Mouse (Mus musculus): ENCODE results near the gene Dpyd. TPM values are rescaled to one million over a fixed set of nuclear protein-coding genes. Genes with fewer than 3 reads are reported as not detected.
A peak's percentile ranks its signal among the peaks of the same experiment; 100 is the strongest.

Dpyd gene
- polyA plus RNA-seq, 1 experiment from 2014 or later = 3.0 TPM

DNA sequence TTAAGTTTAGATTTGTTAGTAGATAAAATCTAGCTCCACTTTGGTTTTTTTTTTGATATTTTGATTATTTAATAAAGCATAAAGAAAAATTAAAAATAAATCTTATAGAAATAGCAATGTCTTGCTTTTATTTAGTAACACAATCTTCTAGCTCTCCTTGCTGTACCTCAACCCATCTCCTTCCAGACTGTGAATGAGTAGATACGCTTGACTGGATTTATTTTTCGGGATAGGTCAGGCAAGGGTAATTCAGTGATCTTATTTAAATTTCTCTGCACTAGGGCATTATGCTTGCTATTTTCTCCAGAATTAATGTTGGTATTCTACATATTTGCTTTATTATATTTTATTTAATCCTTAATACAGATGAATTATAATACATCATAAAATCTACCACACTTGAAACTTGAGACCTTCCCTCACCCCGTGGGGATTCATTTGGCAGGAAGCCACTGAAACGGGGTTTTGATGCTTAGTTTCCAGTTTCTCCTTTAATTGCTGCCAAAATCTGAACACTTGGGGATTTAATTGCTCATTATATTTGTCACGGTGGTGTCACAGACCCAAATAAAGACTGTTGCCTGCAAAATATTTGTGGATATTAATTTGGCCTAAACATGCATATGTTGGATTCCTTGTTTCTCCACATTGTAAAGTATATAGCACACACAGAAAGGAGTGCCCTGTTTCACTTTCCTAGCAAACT lies 102.2 kb downstream of the Dpyd start:
- Histone ChIP-seq H3K27me3 (replicated peaks; ENCODE audit: control insufficient read depth, insufficient read depth, low read length) (no peaks in the 10 kb centered on the region), H3K27ac (ENCODE audit: low read depth, low read length) (no peak overlapping the region), H3K9me3 (replicated peaks; ENCODE audit: control insufficient read depth, low read length) (no peaks in the 10 kb centered on the region), H3K4me1 (ENCODE audit: control insufficient read depth, insufficient read depth, low read length) (0 out of 2 replicates have a peak, but pooled peaks cover 2% of the 10 kb centered on the region), H3K4me2 (ENCODE audit: low read length) (no peak overlapping the region), H3K9ac (ENCODE audit: low read length) (no peak overlapping the region), H3K4me3 (ENCODE audit: low read depth, low read length) (no peak overlapping the region), H3K36me3 (ENCODE audit: control insufficient read depth, insufficient read depth, low read length) (no peaks in the 10 kb centered on the region)
- DNase-seq (ENCODE audit: low spot score) = peak; percentile 86
- ATAC-seq = peak; percentile 81
- WGBS = 14% methylated on average over 5 of the region's 5 CpGs

GRCm38 (mm10) chr3:118674121-118674745 lies 112.3 kb downstream of the Dpyd start:
- no peak overlapping the region for H3K9ac ChIP-seq (ENCODE audit: low read length)
- WGBS = 5% methylated on average over 10 of the region's 10 CpGs
- peaks cover 8% of the 10 kb centered on the region; the same call in 1 of the 2 replicates for H3K4me1 ChIP-seq (ENCODE audit: control insufficient read depth, insufficient read depth, low read length)

GRCm38 (mm10) chr3:118675441-118675840 lies 113.5 kb downstream of the Dpyd start:
- no peak overlapping the region for H3K4me3 ChIP-seq (ENCODE audit: low read depth, low read length)
- no peak overlapping the region for H3K4me2 ChIP-seq (ENCODE audit: low read length)
- 2% methylated on average over 1 of the region's 1 CpGs for WGBS
- DNase-seq (ENCODE audit: low spot score) (peak; percentile 72), ATAC-seq (peak; percentile 59)
- H3K27me3 ChIP-seq (replicated peaks; ENCODE audit: control insufficient read depth, insufficient read depth, low read length) = no peaks in the 10 kb centered on the region
- no peak overlapping the region for H3K9ac ChIP-seq (ENCODE audit: low read length)
- no peaks in the 10 kb centered on the region for H3K36me3 ChIP-seq (ENCODE audit: control insufficient read depth, insufficient read depth, low read length)
- H3K4me1 ChIP-seq (ENCODE audit: control insufficient read depth, insufficient read depth, low read length) = peaks cover 8% of the 10 kb centered on the region; the same call in 1 of the 2 replicates
- H3K27ac ChIP-seq (ENCODE audit: low read depth, low read length) = no peak overlapping the region
- H3K9me3 ChIP-seq (replicated peaks; ENCODE audit: control insufficient read depth, low read length) = no peaks in the 10 kb centered on the region

More at GRCm38 (mm10) chr3:118674121-118674745, 112.3 kb downstream of the Dpyd start:
- Histone ChIP-seq H3K4me3 (ENCODE audit: low read depth, low read length) (0 out of 2 replicates have a peak overlapping the region, but pooled peaks have one; percentile 8), H3K27me3 (replicated peaks; ENCODE audit: control insufficient read depth, insufficient read depth, low read length) (no peaks in the 10 kb centered on the region), H3K27ac (ENCODE audit: low read depth, low read length) (no peak overlapping the region; the same call in 1 of the 2 replicates), H3K9me3 (replicated peaks; ENCODE audit: control insufficient read depth, low read length) (no peaks in the 10 kb centered on the region), H3K36me3 (ENCODE audit: control insufficient read depth, insufficient read depth, low read length) (no peaks in the 10 kb centered on the region), H3K4me2 (ENCODE audit: low read length) (peak overlapping the region; percentile 42)
- ATAC-seq = peak; percentile 72
- DNase-seq (ENCODE audit: low spot score) = peak; percentile 75

DNA sequence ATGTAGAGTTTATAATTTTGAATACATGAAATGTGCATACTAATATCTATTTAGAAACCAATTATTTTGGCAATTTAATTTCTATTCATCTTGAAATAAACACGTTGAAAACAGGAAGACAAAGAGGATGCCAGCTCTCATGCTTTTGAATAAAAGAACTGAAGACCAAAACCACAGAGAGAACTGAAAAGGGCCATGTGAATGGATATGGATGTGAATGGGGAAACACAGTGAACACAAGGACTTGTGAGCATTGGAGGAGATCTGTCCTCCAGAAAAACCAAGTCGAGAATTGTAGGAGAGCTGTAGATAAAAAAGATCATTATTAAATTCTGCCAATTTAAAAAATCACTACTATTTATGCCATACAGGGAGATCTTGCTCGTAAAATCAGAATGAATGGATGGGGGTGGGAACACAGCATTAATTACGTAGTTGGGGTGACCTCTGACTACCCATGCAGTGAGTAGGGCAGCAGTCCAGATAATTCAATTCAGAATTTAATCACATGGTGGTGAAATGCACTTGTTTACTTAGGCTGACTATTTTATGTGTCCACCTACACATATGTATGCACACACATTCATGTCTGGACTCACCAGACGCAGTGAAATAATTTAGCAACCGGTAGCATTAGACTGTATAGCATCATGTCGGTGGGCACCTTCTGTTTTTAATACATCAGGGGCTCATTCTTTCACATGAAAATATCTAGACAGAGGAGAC lies 114.3 kb downstream of the Dpyd start:
- no peak overlapping the region for H3K4me3 ChIP-seq (ENCODE audit: low read depth, low read length)
- ATAC-seq (peak; percentile 53; the same call in 1 of the 2 replicates), DNase-seq (ENCODE audit: low spot score) (peak; percentile 37)
- no peaks in the 10 kb centered on the region for H3K36me3 ChIP-seq (ENCODE audit: control insufficient read depth, insufficient read depth, low read length)
- peaks cover 8% of the 10 kb centered on the region; the same call in 1 of the 2 replicates for H3K4me1 ChIP-seq (ENCODE audit: control insufficient read depth, insufficient read depth, low read length)
- H3K9ac ChIP-seq (ENCODE audit: low read length) = no peak overlapping the region
- no peak overlapping the region for H3K27ac ChIP-seq (ENCODE audit: low read depth, low read length)
- H3K27me3 ChIP-seq (replicated peaks; ENCODE audit: control insufficient read depth, insufficient read depth, low read length) = no peaks in the 10 kb centered on the region
- WGBS = 36% methylated on average over 7 of the region's 7 CpGs
- no peak overlapping the region for H3K4me2 ChIP-seq (ENCODE audit: low read length)
- H3K9me3 ChIP-seq (replicated peaks; ENCODE audit: control insufficient read depth, low read length) = no peaks in the 10 kb centered on the region

DNA sequence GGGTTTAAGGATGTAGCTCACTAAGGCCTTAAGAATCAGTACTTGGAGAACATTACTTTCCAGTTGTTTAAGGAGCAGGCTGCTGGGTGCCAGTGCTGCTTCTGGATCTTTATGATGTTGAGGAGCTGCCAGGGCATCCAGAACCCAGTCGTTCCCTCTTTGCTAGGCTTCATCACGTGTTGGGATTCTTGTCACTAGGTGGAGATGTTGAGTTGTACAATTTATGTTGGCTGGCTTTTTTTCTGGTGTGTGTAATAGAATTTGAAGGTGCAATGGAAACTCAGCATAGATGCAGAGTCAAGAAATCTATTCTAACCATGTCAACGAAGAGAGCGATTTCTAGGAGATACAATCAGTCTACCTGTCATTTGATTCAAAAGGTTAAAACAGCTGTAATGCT lies 118.9 kb downstream of the Dpyd start:
- Histone ChIP-seq H3K36me3 (ENCODE audit: control insufficient read depth, insufficient read depth, low read length) (no peaks in the 10 kb centered on the region), H3K4me2 (ENCODE audit: low read length) (no peak overlapping the region), H3K4me3 (ENCODE audit: low read depth, low read length) (no peak overlapping the region), H3K27ac (ENCODE audit: low read depth, low read length) (no peak overlapping the region), H3K27me3 (replicated peaks; ENCODE audit: control insufficient read depth, insufficient read depth, low read length) (no peaks in the 10 kb centered on the region), H3K4me1 (ENCODE audit: control insufficient read depth, insufficient read depth, low read length) (peaks cover 4% of the 10 kb centered on the region; the same call in 1 of the 2 replicates), H3K9me3 (replicated peaks; ENCODE audit: control insufficient read depth, low read length) (no peaks in the 10 kb centered on the region), H3K9ac (ENCODE audit: low read length) (no peak overlapping the region)
- no peak for ATAC-seq
- WGBS = 57% methylated on average over 4 of the region's 4 CpGs
- DNase-seq (ENCODE audit: low spot score) = peak; percentile 34

DNA sequence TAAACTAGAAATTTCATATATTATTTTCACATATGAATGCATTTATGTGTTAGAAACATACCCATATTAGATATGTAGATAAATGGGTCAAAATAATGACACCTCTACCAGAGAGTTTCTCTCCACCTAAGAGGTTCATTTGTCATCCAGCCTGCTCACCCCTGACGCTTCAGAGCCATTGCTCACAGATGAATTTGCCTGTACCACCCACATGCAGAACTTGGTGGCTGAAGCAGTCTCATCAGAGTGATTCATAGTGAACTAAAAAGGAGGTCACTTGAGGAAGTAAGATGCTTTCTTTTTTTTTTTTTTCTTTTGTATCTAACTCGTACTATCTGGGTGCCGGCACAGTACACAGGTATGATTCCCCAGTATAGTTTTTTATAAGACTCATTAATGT lies 188.3 kb downstream of the Dpyd start:
- H3K9ac ChIP-seq (ENCODE audit: low read length) = no peak overlapping the region
- WGBS = 89% methylated on average over 3 of the region's 3 CpGs
- ATAC-seq (no peak), DNase-seq (ENCODE audit: low spot score) (no peak)
- no peaks in the 10 kb centered on the region for H3K36me3 ChIP-seq (ENCODE audit: control insufficient read depth, insufficient read depth, low read length)
- no peak overlapping the region for H3K27ac ChIP-seq (ENCODE audit: low read depth, low read length)
- H3K4me3 ChIP-seq (ENCODE audit: low read depth, low read length) = no peak overlapping the region
- no peaks in the 10 kb centered on the region for H3K4me1 ChIP-seq (ENCODE audit: control insufficient read depth, insufficient read depth, low read length)
- no peaks in the 10 kb centered on the region for H3K9me3 ChIP-seq (replicated peaks; ENCODE audit: control insufficient read depth, low read length)
- H3K27me3 ChIP-seq (replicated peaks; ENCODE audit: control insufficient read depth, insufficient read depth, low read length) = no peaks in the 10 kb centered on the region
- no peak overlapping the region for H3K4me2 ChIP-seq (ENCODE audit: low read length)

DNA sequence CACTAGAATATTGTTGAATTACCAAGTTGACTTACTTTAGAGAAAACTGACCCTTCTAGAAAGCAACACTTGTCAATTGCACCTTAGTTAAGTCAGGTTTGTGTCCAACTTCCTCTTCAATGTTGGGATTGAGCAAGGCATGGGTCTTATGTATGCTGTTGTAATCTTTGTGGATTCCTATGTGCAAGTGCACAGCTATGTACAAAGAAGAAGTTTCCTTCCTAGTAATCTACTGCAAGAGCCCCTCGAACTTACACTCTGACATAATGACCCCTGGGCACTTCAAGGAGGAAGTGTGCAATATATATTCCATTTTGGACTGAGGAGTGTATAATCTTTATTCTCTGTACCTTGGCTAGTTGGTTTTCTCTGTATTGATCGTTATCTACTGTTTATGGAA lies 191.7 kb downstream of the Dpyd start:
- Histone ChIP-seq H3K27ac (ENCODE audit: low read depth, low read length) (no peak overlapping the region), H3K9me3 (replicated peaks; ENCODE audit: control insufficient read depth, low read length) (no peaks in the 10 kb centered on the region), H3K4me1 (ENCODE audit: control insufficient read depth, insufficient read depth, low read length) (no peaks in the 10 kb centered on the region), H3K9ac (ENCODE audit: low read length) (no peak overlapping the region), H3K27me3 (replicated peaks; ENCODE audit: control insufficient read depth, insufficient read depth, low read length) (no peaks in the 10 kb centered on the region), H3K4me3 (ENCODE audit: low read depth, low read length) (no peak overlapping the region), H3K36me3 (ENCODE audit: control insufficient read depth, insufficient read depth, low read length) (no peaks in the 10 kb centered on the region), H3K4me2 (ENCODE audit: low read length) (no peak overlapping the region)
- WGBS = 80% methylated on average over 2 of the region's 2 CpGs
- DNase-seq (ENCODE audit: low spot score) (no peak), ATAC-seq (no peak)

DNA sequence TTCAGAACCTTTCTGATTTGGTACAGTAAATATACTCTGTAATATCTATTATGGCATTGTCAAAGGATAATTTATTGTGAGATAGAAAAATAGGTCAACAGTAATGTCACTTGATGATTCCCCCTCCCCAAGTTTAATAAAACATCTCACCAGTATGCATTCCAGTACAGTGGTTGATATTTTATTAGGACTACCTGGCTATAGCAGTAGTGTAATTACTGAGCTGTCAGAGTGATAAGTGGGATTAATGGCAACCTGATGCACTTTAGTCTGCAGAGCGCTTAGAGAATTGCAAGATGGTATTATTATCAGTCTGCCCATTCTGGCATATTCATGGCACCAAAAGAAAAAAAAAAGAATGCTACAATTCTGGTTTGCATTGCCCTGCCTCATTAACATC lies 194.2 kb downstream of the Dpyd start:
- Histone ChIP-seq H3K36me3 (ENCODE audit: control insufficient read depth, insufficient read depth, low read length) (no peaks in the 10 kb centered on the region), H3K9me3 (replicated peaks; ENCODE audit: control insufficient read depth, low read length) (no peaks in the 10 kb centered on the region), H3K27ac (ENCODE audit: low read depth, low read length) (no peak overlapping the region), H3K4me2 (ENCODE audit: low read length) (no peak overlapping the region), H3K4me1 (ENCODE audit: control insufficient read depth, insufficient read depth, low read length) (no peaks in the 10 kb centered on the region), H3K9ac (ENCODE audit: low read length) (no peak overlapping the region), H3K4me3 (ENCODE audit: low read depth, low read length) (no peak overlapping the region), H3K27me3 (replicated peaks; ENCODE audit: control insufficient read depth, insufficient read depth, low read length) (no peaks in the 10 kb centered on the region)
- DNase-seq (ENCODE audit: low spot score) (peak; percentile 7), ATAC-seq (no peak)
- 75% methylated on average over 1 of the region's 1 CpGs for WGBS

All from forebrain, embryonic 14.5 days (tissue).